Mouse (Mus musculus) ES-E14 (cell line): Measurements from ENCODE around the gene Lrfn2.

Experiments
- CHD2 ChIP-seq: IDR thresholded peaks from 2 replicates; pipeline ENCODE4 v1.6.1; 2014; ENCODE audit warnings: mild to moderate bottlenecking, low read depth, low read length, inconsistent platforms
- HCFC1 ChIP-seq: IDR thresholded peaks from 2 replicates; pipeline ENCODE4 v1.6.1; 2012; ENCODE audit warnings: low read length, inconsistent platforms, borderline replicate concordance; ENCODE audit not compliant: insufficient read depth
- MAFK ChIP-seq: IDR thresholded peaks from 2 replicates; pipeline ENCODE4 v1.6.1; 2014; ENCODE audit warnings: mild to moderate bottlenecking, low read depth, low read length, inconsistent platforms; ENCODE audit not compliant: insufficient read depth
- ZNF384 ChIP-seq: IDR thresholded peaks from 2 replicates; pipeline ENCODE4 v1.6.1; 2012; ENCODE audit warnings: low read depth, low read length, inconsistent platforms

- TF ChIP-seq MAFK: no peak
- no peak for TF ChIP-seq ZNF384
- TF ChIP-seq HCFC1: no peak
- no peak for TF ChIP-seq CHD2
Observed at GRCm38 (mm10) chr17:49030841-49031240, 98.7 kb downstream of the Lrfn2 start.
